10 mouse cellular contexts compared by ENCODE assay signal in the genomic region with DNA sequence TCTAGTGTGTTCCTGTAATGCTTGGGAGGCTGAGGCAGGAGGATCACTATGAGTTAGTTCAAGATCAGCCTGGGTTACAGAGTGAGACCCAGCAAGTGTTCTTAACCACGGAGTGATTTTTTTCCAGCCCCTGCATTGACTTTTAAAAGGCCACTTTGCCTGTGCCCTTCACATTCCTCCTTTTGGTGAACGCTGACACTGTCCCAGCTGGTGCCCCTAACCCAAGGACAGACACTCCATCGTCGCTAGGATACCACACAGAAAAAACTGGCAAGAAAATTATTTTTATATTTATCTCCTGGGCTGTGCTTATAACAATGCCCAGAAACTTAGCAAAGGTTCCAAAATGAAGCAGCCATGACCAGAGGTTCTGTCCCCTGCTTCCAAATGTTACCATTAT.
"Had no signal": no experiment of that assay in that cellular context is flagged by ENCODE, and none has a peak within 500 bp of the region (broad histone marks: within the 10 kb centered on the region; RNA-seq: fewer than 3 reads in every experiment).

No protein-coding gene starts in this region.

- DNase-seq: kidney, adult 2 months; layer of hippocampus, postnatal 36 days; liver, embryonic 13.5 days; lung, adult 2 months; lung, postnatal 14 days; lung, postnatal 4 days; right cerebral cortex, postnatal 4 days; thymus, adult 2 months; thymus, postnatal 14 days; thymus, postnatal 4 days had no signal
